Mouse (Mus musculus): Measurements from ENCODE around the gene Timmdc1. TPM values are rescaled to one million over a fixed set of nuclear protein-coding genes. Genes with fewer than 3 reads are reported as not detected.

Timmdc1 gene
- total RNA-seq, 2 experiments from 2014 or later: 32.2 to 33.4 TPM

DNA sequence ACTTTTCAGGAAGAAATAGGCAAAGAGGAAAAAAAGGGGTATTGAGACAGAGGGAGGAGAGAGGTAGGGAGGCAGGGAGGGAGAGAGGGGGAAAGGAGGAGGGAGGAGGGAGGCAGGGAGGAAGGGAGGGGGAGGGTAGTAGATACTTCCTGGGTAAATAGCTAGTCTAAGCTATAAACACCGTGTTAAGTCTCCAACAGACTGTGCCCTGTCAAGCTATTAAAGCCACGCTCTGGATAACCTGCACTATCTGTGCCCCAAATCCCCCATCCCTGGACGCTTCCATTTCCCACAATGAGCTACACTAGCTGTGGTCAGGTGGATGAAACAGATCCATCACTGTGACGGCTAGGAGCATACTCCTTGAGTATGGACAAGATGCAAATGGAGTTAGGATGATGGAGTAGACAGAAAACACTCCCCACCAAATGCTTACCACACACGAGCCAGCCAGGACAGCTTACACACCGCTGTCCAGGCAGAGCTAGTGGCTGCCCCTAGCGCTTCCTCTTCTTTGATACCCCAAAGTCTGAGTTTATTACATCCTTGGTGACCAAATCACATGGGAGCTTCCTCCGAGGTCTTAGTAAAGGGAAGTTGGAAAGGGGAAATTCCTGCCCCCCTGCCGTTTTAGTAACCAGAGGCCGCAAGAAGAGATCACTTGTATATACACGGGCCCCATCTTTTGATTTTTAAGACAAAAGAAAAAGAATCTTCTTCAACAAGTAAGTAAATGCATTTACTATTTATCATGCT, 65.5 kb downstream of the Timmdc1 start:
- Histone ChIP-seq H3K4me3 (no peak overlapping the region), H3K27ac (no peak overlapping the region)
- intact Hi-C loops (cut with DNase I): no loop called here
- no peak for DNase-seq (ENCODE audit: extremely low spot score in 1 of 2, low spot score in 2 of 2)
- no peak for TF ChIP-seq CTCF (IDR thresholded peaks at IDR 0.05)

DNA sequence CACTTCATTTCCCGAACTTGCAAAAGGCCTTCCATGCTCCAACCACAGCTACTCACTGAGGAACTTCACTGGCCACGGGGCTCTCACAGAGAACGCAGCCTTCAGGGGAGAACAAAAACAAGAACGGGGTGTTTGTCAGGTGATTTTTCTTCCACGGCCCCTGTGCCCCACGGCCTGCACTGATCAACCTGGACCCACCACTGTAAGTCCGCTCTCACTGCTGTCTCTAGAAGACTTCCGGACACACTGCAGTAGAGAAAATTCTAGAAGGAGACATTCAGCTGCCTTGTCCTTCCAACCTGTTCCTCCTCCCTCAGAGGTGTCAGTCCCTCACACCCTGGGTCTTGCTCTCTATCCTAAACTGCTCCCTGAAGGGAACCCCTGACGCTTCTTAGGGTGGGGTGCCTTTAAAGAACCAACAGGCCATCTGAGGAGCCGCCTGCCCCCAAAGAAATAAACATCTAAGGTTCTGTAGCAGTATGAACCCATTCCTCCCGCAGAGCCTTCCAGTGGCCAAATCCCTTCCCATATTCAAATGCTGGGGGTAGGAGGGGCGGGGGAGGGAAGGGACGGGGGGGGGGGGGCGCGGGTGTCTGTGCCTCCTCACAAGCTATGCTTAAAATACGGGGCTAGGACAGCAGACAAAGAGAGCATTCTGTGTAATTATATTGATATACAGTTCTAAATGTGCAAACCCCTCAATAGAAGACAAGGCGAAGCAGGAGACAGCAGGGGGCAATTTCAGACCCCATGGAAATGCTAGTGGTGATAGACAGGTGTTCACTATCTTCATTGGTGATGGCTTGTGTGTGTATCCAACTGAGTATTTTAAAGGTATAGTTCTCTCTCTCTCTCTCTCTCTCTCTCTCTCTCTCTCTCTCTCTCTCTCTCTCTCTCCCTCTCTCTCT, 66.7 kb downstream of the Timmdc1 start, which contains the start of gene Cd80:
Cd80 (plus strand) TSS at position 51 of the 908 bp plus-strand sequence.
- DNase-seq (ENCODE audit: extremely low spot score in 1 of 2, low spot score in 2 of 2): no peak
- Histone ChIP-seq H3K27ac (no peak within 1 kb of the TSS), H3K4me3 (no peak within 1 kb of the TSS)
- no peak for TF ChIP-seq CTCF (IDR thresholded peaks at IDR 0.05)
- intact Hi-C loops (cut with DNase I): no loop called here

DNA sequence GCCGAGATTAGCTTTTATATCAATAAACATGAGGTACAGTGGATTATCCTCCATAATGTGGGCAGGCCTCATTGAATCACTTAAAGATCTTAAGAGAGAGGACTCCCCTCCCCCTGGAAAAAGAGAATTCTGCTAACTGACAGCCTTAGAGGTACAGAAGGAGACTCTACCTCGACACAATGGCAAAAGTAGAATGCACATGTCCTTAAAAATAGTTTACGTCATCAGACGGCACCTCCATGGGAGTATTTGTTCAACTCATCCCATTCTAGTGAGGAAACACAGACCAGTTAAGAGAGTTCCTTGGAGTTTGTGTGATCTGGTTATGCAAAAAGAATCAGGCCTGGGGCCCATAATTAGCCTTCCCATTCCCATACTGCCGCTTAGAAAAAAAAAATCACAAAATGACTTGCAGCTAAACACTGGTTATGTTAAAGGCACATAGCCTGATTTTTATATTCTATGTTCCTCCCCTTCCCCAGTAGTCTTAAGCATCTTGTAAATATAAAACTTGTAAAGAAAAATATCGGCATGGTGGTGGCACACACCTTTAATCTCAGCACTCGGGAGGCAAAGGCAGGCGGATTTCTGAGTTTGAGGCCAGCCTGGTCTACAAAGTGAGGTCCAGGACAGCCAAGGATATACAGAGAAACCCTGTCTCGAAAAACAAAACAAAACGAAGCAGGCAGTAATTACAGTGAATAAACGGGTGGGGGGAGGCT, 67.8 kb downstream of the Timmdc1 start:
- no peak for TF ChIP-seq CTCF (IDR thresholded peaks at IDR 0.05)
- intact Hi-C loops (cut with DNase I): no loop called here
- H3K27ac ChIP-seq: no peak overlapping the region
- no peak for DNase-seq (ENCODE audit: extremely low spot score in 1 of 2, low spot score in 2 of 2)
- H3K4me3 ChIP-seq: no peak overlapping the region

DNA sequence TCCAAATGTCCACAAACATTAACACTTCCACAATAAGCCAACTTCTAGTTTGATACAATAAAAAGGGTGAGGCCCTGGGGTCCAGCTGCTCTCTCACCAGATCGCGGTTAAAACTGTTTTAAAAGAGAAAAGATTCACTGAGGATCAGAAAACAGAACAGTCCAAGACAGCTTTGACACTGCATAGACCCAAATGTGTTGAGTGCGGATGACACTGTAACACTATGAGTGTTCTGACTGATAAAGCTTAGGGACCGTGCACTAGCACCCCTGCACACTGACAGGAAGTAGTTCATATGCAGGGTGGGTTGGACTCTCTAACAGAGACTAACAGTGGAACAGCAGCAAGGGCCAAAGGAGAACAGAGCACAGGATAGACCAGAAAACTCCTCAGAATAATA, 68.5 kb downstream of the Timmdc1 start:
- Histone ChIP-seq H3K27ac (no peak overlapping the region), H3K4me3 (no peak overlapping the region)
- TF ChIP-seq CTCF (IDR thresholded peaks at IDR 0.05): no peak
- intact Hi-C loops (cut with DNase I): loop anchor here (2.0 kb wide), 2 partner anchors 77 to 107 kb away; partner anchors contain the start of genes Cox17 and Gm21987
- no peak for DNase-seq (ENCODE audit: extremely low spot score in 1 of 2, low spot score in 2 of 2)

DNA sequence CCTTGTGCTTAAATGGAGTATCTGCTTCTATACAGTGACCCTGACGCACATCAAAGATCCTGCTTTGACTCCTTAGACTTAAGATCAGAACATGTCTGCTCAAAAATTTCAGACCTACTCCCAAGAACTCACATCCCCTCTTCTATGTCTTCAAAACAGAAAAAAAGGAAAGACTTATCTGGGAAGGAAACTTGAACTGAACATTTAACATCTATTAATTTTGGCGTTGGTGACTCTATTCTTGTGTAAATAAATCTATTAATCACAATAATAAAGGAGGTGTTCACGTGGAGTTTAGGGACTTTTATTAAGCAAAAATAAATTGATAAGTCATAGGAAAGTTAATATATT, 69.3 kb downstream of the Timmdc1 start:
- TF ChIP-seq CTCF (IDR thresholded peaks at IDR 0.05): no peak
- Histone ChIP-seq H3K27ac (peak overlapping the region; percentile 96), H3K4me3 (peak overlapping the region; percentile 98)
- intact Hi-C loops (cut with DNase I): loop anchor here (2.0 kb wide), 2 partner anchors 76 to 106 kb away; partner anchors contain the start of genes Cox17 and Gm21987
- DNase-seq (ENCODE audit: extremely low spot score in 1 of 2, low spot score in 2 of 2): no peak

DNA sequence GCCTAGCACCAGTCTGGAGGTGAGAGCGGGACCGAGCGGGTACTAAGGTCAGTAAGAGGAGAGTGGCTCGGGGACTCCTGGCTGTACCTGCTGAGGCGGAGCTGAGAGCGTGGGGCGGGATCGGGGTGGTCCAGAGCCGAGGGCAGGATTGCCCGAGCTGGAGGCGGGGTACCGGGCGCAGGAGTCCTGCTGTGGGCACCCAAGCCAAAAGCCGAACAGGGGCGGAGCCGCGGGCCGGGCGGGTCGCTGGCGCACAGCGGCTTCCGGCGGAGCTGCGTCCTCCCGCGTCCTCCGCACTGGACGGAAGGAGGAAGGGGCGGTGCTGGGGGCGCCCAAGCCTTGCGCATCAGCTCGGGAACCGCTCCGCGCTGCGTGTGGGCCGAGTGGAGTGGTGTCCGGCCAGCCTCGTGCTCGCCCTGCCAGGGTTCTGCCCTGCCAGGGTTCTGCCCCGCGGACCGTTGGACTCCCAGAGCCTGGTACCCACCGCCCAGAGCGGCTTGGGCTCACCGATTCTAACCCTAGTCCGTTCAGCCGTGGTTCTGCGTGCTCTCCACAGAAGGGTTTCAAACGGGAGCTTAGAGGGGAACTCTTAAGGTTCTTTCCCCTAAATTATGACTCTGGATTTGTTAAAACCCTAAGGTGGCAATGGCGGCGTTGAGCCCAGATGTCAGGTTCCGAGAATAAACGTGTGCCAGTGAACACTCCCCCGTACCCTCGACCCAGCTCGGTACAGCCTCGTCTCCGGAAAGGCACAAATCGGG, 69.8 kb downstream of the Timmdc1 start, which contains the start of gene Adprh:
Adprh (minus strand) TSS at position 262 of the 761 bp plus-strand sequence.
- TF ChIP-seq CTCF (IDR thresholded peaks at IDR 0.05): no peak; the same call in 1 of the 2 replicates
- Histone ChIP-seq H3K27ac (peak within 1 kb of the TSS; percentile 96), H3K4me3 (peak within 1 kb of the TSS; percentile 98)
- intact Hi-C loops (cut with DNase I): loop anchor here (2.0 kb wide), 2 partner anchors 76 to 106 kb away; partner anchors contain the start of genes Cox17 and Gm21987
- DNase-seq (ENCODE audit: extremely low spot score in 1 of 2, low spot score in 2 of 2): peak; percentile 91 to 93

DNA sequence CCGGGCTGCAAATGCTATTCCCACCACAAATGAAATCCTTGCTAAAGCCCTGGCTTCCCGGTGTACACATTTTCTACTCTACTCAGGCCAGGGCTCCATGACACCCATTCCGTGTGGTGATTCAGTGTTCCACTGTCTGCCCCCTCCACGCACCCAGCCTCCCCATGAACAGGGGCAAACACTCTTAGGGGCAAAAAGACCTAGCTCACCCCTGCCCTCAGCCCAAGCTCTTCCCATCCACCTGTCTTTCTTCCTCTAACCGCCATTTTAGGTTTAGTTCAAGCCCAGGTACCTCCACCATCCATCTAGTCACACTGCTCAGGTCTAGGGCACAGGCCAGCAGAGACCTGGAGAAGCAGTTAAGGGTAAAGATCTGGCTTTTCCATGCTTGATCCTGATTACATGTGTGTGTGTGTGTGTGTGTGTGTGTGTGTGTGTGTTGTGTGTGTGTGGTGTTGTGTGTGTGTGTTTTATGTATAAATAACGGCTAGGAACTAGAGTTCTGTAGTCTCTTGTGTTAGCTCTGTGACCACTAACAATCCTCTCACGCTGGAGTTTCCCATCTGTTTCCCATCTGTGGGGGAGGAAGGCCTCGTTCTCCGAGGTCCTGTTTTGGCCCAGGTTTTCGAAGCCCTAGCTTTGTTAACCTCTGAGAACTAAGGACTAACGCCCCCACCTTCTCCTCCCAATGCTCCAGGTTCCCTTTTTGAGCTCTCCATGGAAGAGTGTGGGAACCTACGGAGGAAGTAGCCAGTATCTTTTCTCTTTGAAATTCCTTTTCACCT, 70.8 kb downstream of the Timmdc1 start:
- DNase-seq (ENCODE audit: extremely low spot score in 1 of 2, low spot score in 2 of 2): no peak
- TF ChIP-seq CTCF (IDR thresholded peaks at IDR 0.05): no peak
- peak overlapping the region; percentile 98 for H3K4me3 ChIP-seq
- peak overlapping the region; percentile 96 for H3K27ac ChIP-seq
- intact Hi-C loops (cut with DNase I): loop anchor here (2.0 kb wide), 2 partner anchors 75 to 105 kb away; partner anchors contain the start of genes Cox17 and Gm21987

DNA sequence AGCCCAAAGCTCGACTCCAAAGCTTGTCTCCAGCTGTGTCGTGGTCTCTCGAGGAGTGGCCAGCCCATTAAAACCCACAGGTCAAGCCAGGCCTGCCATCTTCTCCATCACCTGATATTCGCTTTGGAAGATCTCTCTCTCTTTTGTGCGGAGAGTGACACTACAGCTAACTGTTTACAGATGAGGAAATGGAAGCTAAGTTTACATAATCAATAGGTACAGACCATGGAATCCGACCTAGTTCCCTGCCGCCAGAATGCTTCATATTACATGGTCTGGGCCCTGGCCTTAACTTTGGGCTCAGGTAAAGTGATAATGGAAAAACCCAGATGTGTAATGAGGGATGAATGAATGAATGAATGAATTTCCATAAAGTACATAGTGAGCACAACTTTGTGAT, 71.8 kb downstream of the Timmdc1 start:
- no peak overlapping the region for H3K4me3 ChIP-seq
- no peak for DNase-seq (ENCODE audit: extremely low spot score in 1 of 2, low spot score in 2 of 2)
- no peak for TF ChIP-seq CTCF (IDR thresholded peaks at IDR 0.05)
- intact Hi-C loops (cut with DNase I): no loop called here
- H3K27ac ChIP-seq: no peak overlapping the region

DNA sequence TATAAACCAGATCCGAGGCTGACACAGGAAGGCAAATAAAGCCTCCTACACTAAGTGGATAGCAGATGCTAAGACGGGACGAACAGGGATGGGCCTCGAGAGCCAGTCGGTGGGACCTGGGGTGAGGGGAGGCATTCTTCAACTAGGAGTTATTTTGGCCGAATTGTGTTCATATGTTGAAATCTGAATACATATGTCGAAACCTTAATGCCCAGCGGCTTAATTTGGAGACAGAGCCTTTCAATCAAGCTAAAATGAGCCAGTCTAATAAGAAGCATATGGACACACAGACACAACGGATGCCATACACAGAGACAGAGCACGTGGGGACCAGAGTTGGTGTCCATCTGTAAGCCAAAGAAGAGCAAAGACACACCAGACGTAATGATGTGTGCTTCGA, 74.0 kb downstream of the Timmdc1 start:
- intact Hi-C loops (cut with DNase I): no loop called here

More for the DNA sequence above, 74.0 kb downstream of the Timmdc1 start:
- Histone ChIP-seq H3K27ac (no peak overlapping the region), H3K4me3 (no peak overlapping the region)
- DNase-seq (ENCODE audit: extremely low spot score in 1 of 2, low spot score in 2 of 2): no peak
- no peak for TF ChIP-seq CTCF (IDR thresholded peaks at IDR 0.05)

Other genes starting within 250 kb of the Timmdc1 start
- gene Nr1i2, start 227.8 kb downstream of the Timmdc1 start, total RNA-seq (2021): not detected
- 1 to 10 TPM; 1.2 to 1.6 TPM for gene Maats1, start 180.5 kb downstream of the Timmdc1 start, total RNA-seq (2021)
- 100 to 1,000 TPM; 131 to 133 TPM for gene Cox17, start 175.7 kb downstream of the Timmdc1 start, total RNA-seq (2021)
- gene Gm21987, start 175.6 kb downstream of the Timmdc1 start, total RNA-seq (2021): not detected
- gene Popdc2, start 160.5 kb downstream of the Timmdc1 start, total RNA-seq (2021): 1 to 10 TPM in 1 of 2 experiments, under 1 TPM in 1; 0.51 to 1.5 TPM
- 1 to 10 TPM; 1.5 to 2.5 TPM for gene Pla1a, start 89.5 kb downstream of the Timmdc1 start, total RNA-seq (2021)
- gene Adprh, start 70.0 kb downstream of the Timmdc1 start, total RNA-seq (2021): 10 to 100 TPM; 60.9 to 61.6 TPM
- under 1 TPM; 0.27 to 0.54 TPM for gene Cd80, start 67.1 kb downstream of the Timmdc1 start, total RNA-seq (2021)
- 10 to 100 TPM; 41.8 to 44.0 TPM for gene Poglut1, start 27.6 kb upstream of the Timmdc1 start, total RNA-seq (2021)
- 10 to 100 TPM; 23.5 to 24.9 TPM for gene Tmem39a, start 36.0 kb upstream of the Timmdc1 start, total RNA-seq (2021)
- gene Arhgap31, start 190.6 kb upstream of the Timmdc1 start, total RNA-seq (2021): 10 to 100 TPM; 19.1 to 20.6 TPM
- gene B4galt4, start 219.6 kb upstream of the Timmdc1 start, total RNA-seq (2021): 10 to 100 TPM; 21.4 to 23.3 TPM

Data from left cerebral cortex, adult 2 months (tissue).